Mouse (Mus musculus) NIH3T3 (cell line): ENCODE measurements around the gene Vmn1r233.

Source experiments
- DNase-seq: peaks from one replicate; pipeline ENCODE4 v3.0.0-alpha.2; 2012; ENCODE audit warnings: low read depth

Vmn1r233 gene

DNA sequence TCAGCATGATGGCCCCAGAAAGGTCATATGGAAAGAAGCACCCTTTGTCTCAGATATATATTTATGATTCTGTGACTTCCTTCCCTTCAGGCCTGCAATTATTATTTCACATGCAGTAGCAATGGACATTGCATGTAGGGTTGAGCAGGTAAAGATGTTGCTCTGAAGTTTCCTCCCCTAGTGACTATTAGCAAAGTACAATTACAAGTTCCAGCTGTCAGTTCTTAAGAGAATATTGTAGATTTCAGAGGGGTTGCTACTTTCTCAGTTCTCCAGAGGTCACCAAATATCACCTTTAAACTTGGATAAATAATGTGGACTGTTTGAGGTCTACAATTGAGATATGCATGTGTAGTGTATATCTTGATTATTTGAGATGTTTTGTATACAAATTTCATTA, at the start of gene Vmn1r233:
Vmn1r233 (minus strand) TSS at position 101 of the 400 bp plus-strand sequence.
- DNase-seq = no peak

GRCm38 (mm10) chr17:21018410-21019080, 22.3 kb upstream of the Vmn1r233 start:
- DNase-seq = no peak

- DNase-seq = no peak
Measured at GRCm38 (mm10) chr17:21009726-21010125, 13.5 kb upstream of the Vmn1r233 start.

- peak; percentile 95 for DNase-seq
Measured at GRCm38 (mm10) chr17:21008382-21009331, 12.4 kb upstream of the Vmn1r233 start, which contains the start of gene Zfp160. TSS of gene Zfp160 (plus strand) at chr17:21008903.

- DNase-seq = no peak
Measured at GRCm38 (mm10) chr17:20993716-20994115, 2.5 kb downstream of the Vmn1r233 start.

GRCm38 (mm10) chr17:20966681-20967080, 29.6 kb downstream of the Vmn1r233 start:
- peak; percentile 17 for DNase-seq

DNA sequence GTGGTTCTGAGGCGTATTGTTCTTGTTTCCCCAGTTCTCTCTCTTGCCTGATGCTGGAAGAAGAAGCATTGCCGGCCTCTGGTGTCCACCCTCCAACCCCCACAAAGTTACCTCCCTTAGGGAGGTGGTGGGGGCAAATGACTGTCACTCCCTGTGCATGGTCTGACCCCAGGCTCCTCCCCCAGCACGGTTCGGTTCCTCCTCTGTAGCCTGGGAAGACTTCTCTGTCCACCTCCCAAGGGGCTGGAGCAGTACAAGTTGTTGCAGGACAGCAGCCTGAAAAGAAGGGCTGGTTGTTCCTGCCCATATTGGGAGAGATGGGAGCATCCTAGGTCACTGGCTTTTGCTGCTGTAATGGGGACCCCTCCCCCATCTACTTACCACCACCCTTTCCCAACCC, 30.8 kb downstream of the Vmn1r233 start:
- no peak for DNase-seq

DNA sequence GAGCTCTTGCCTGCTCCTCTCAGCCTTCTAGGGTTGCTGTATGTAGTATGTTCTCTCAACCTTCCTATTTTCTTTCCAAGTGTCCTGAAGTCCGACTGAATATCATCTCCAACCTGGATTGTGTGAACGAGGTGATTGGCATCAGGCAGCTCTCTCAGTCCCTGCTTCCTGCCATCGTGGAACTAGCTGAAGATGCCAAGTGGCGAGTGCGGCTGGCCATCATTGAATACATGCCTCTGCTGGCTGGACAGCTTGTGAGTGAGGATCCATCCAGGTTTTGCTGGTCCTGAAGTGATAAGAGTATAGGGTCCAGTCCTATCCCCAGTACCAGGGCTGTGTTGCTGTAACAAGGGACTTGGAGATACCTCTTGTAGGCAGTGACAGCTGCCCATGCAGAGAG, 35.9 kb downstream of the Vmn1r233 start:
- no peak for DNase-seq

GRCm38 (mm10) chr17:20946636-20947035, 49.6 kb downstream of the Vmn1r233 start:
- no peak for DNase-seq

GRCm38 (mm10) chr17:20946026-20946565, 50.2 kb downstream of the Vmn1r233 start:
- peak; percentile 34 for DNase-seq

DNA sequence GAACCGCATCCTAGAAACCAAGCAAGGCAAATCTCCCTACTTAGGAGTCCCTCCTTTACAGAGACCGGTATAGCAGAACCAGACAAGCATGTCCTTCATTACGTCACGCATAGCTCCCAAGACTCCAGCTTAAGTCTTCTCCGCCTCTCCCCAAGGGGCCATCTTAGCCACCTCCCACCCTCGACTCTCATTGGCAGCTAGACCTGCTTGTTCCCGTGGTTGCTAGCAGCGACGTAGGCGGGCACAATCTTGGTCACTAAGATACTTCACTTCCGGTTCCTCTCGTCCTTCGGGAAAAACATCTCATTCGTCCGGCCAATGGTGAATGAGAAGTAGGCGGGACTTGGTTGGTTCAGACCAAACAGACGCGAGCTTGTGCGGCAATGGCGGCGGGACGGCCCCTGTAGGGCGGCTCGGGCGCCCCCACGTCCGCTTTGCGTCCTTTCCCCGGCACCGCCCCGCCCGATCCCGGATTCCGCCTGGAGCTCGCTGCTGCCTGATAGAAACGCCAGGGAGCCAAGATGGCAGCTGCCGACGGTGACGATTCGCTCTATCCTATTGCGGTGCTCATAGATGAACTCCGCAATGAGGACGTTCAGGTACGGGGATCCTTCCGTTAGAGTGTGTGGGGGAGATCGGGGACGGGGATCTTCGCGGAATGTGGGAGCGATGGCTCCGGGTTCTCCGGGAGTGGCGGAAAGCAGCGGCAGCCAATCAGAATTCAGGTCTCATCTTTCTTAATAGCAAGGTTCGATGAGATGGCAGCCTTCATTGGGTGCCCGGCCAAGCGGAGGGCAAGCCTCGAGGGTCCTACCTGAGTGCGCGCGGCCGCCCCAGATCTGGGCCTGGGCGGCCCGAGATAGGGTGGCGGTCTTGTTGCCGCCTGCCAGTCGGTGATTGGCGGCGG, 51.0 kb downstream of the Vmn1r233 start, which contains the start of gene Ppp2r1a:
Ppp2r1a (plus strand) TSS at position 327 of the 907 bp plus-strand sequence.
- DNase-seq = peak; percentile 99

GRCm38 (mm10) chr17:20944226-20944625, 52.0 kb downstream of the Vmn1r233 start:
- DNase-seq = peak; percentile 50
